Mouse (Mus musculus): ENCODE measurements around the gene Zkscan14. TPM values are rescaled to one million over a fixed set of nuclear protein-coding genes. Genes with fewer than 3 reads are reported as not detected.

Zkscan14 gene
- polyA plus RNA-seq, 1 experiment from 2014 or later, result 7.3 TPM

GRCm38 (mm10) chr5:145190875-145191798 lies 10.5 kb downstream of the Zkscan14 start:
- Histone ChIP-seq H3K27me3 (replicated peaks; ENCODE audit: control insufficient read depth, insufficient read depth, low read length) (no peaks in the 10 kb centered on the region), H3K4me3 (ENCODE audit: low read depth, low read length) (peak overlapping the region; percentile 78), H3K36me3 (ENCODE audit: control insufficient read depth, insufficient read depth, low read length) (peaks cover 20% of the 10 kb centered on the region; the same call in 1 of the 2 replicates), H3K4me1 (replicated peaks; ENCODE audit: control insufficient read depth, insufficient read depth, low read length) (peaks cover 19% of the 10 kb centered on the region), H3K9me3 (ENCODE audit: control insufficient read depth, low read length) (no peaks in the 10 kb centered on the region), H3K4me2 (peak overlapping the region; percentile 97), H3K9ac (ENCODE audit: low read depth, low read length) (peak overlapping the region; percentile 78), H3K27ac (ENCODE audit: low read depth, low read length) (peak overlapping the region; percentile 57)
- ATAC-seq (replicated peaks; ENCODE audit: low FRiP score) (peak; percentile 84), DNase-seq (ENCODE audit: low spot score) (peak; percentile 86)
- 1% methylated on average over 41 of the region's 41 CpGs for whole genome bisulfite sequencing

GRCm38 (mm10) chr5:145190373-145190772 lies 11.3 kb downstream of the Zkscan14 start:
- ATAC-seq (replicated peaks; ENCODE audit: low FRiP score) (peak; percentile 42), DNase-seq (ENCODE audit: low spot score) (no peak)
- Histone ChIP-seq H3K4me1 (replicated peaks; ENCODE audit: control insufficient read depth, insufficient read depth, low read length) (peaks cover 19% of the 10 kb centered on the region), H3K36me3 (ENCODE audit: control insufficient read depth, insufficient read depth, low read length) (peaks cover 27% of the 10 kb centered on the region; the same call in 1 of the 2 replicates), H3K9ac (ENCODE audit: low read depth, low read length) (peak overlapping the region; percentile 78), H3K27ac (ENCODE audit: low read depth, low read length) (no peak overlapping the region), H3K27me3 (replicated peaks; ENCODE audit: control insufficient read depth, insufficient read depth, low read length) (no peaks in the 10 kb centered on the region), H3K4me3 (ENCODE audit: low read depth, low read length) (peak overlapping the region; percentile 78), H3K4me2 (peak overlapping the region; percentile 97), H3K9me3 (ENCODE audit: control insufficient read depth, low read length) (no peaks in the 10 kb centered on the region)
- WGBS, result 26% methylated on average over 5 of the region's 5 CpGs

- WGBS, result 65% methylated on average over 6 of the region's 6 CpGs
- H3K36me3 ChIP-seq (ENCODE audit: control insufficient read depth, insufficient read depth, low read length), result peaks cover 29% of the 10 kb centered on the region
Measured at GRCm38 (mm10) chr5:145189416-145189815, 12.3 kb downstream of the Zkscan14 start.

GRCm38 (mm10) chr5:145185244-145185643 lies 16.4 kb downstream of the Zkscan14 start:
- DNase-seq (ENCODE audit: low spot score), result no peak
- H3K4me3 ChIP-seq (ENCODE audit: low read depth, low read length), result no peak overlapping the region

More at GRCm38 (mm10) chr5:145189416-145189815, 12.3 kb downstream of the Zkscan14 start:
- no peak for DNase-seq (ENCODE audit: low spot score)
- Histone ChIP-seq H3K4me1 (replicated peaks; ENCODE audit: control insufficient read depth, insufficient read depth, low read length) (peaks cover 19% of the 10 kb centered on the region), H3K4me3 (ENCODE audit: low read depth, low read length) (peak overlapping the region; percentile 78), H3K27me3 (replicated peaks; ENCODE audit: control insufficient read depth, insufficient read depth, low read length) (no peaks in the 10 kb centered on the region), H3K4me2 (peak overlapping the region; percentile 97), H3K27ac (ENCODE audit: low read depth, low read length) (peak overlapping the region; percentile 40; the same call in 1 of the 2 replicates), H3K9me3 (ENCODE audit: control insufficient read depth, low read length) (no peaks in the 10 kb centered on the region), H3K9ac (ENCODE audit: low read depth, low read length) (no peak overlapping the region)
- peak; percentile 46 for ATAC-seq (replicated peaks; ENCODE audit: low FRiP score)

GRCm38 (mm10) chr5:145178461-145178980 lies 23.1 kb downstream of the Zkscan14 start:
- Histone ChIP-seq H3K36me3 (ENCODE audit: control insufficient read depth, insufficient read depth, low read length) (peaks cover 75% of the 10 kb centered on the region), H3K9ac (ENCODE audit: low read depth, low read length) (no peak overlapping the region), H3K4me2 (no peak overlapping the region), H3K9me3 (ENCODE audit: control insufficient read depth, low read length) (no peaks in the 10 kb centered on the region), H3K4me3 (ENCODE audit: low read depth, low read length) (no peak overlapping the region), H3K4me1 (replicated peaks; ENCODE audit: control insufficient read depth, insufficient read depth, low read length) (no peaks in the 10 kb centered on the region), H3K27ac (ENCODE audit: low read depth, low read length) (0 out of 2 replicates have a peak overlapping the region, but pooled peaks have one; percentile 9), H3K27me3 (replicated peaks; ENCODE audit: control insufficient read depth, insufficient read depth, low read length) (no peaks in the 10 kb centered on the region)
- ATAC-seq (replicated peaks; ENCODE audit: low FRiP score), result no peak; the same call in 1 of the 2 replicates
- no peak for DNase-seq (ENCODE audit: low spot score)
- 78% methylated on average over 18 of the region's 18 CpGs for WGBS

More at GRCm38 (mm10) chr5:145185244-145185643, 16.4 kb downstream of the Zkscan14 start:
- H3K4me1 ChIP-seq (replicated peaks; ENCODE audit: control insufficient read depth, insufficient read depth, low read length), result peaks cover 15% of the 10 kb centered on the region
- no peaks in the 10 kb centered on the region for H3K27me3 ChIP-seq (replicated peaks; ENCODE audit: control insufficient read depth, insufficient read depth, low read length)
- H3K27ac ChIP-seq (ENCODE audit: low read depth, low read length), result no peak overlapping the region
- H3K4me2 ChIP-seq, result no peak overlapping the region
- H3K36me3 ChIP-seq (ENCODE audit: control insufficient read depth, insufficient read depth, low read length), result peaks cover 57% of the 10 kb centered on the region
- H3K9ac ChIP-seq (ENCODE audit: low read depth, low read length), result no peak overlapping the region
- ATAC-seq (replicated peaks; ENCODE audit: low FRiP score), result no peak
- no peaks in the 10 kb centered on the region for H3K9me3 ChIP-seq (ENCODE audit: control insufficient read depth, low read length)
- 80% methylated on average over 2 of the region's 2 CpGs for WGBS

- no peaks in the 10 kb centered on the region for H3K9me3 ChIP-seq (ENCODE audit: control insufficient read depth, low read length)
- peak overlapping the region; percentile 88 for H3K27ac ChIP-seq (ENCODE audit: low read depth, low read length)
- peak; percentile 30; the same call in 1 of the 2 replicates for ATAC-seq (replicated peaks; ENCODE audit: low FRiP score)
- H3K27me3 ChIP-seq (replicated peaks; ENCODE audit: control insufficient read depth, insufficient read depth, low read length), result no peaks in the 10 kb centered on the region
- WGBS, result under 1% methylated on average over 26 of the region's 28 CpGs
- peaks cover 13% of the 10 kb centered on the region for H3K4me1 ChIP-seq (replicated peaks; ENCODE audit: control insufficient read depth, insufficient read depth, low read length)
- no peak for DNase-seq (ENCODE audit: low spot score)
- H3K4me3 ChIP-seq (ENCODE audit: low read depth, low read length), result peak overlapping the region; percentile 99
- peaks cover 34% of the 10 kb centered on the region; the same call in 1 of the 2 replicates for H3K36me3 ChIP-seq (ENCODE audit: control insufficient read depth, insufficient read depth, low read length)
- H3K4me2 ChIP-seq, result peak overlapping the region; percentile 75
- peak overlapping the region; percentile 99 for H3K9ac ChIP-seq (ENCODE audit: low read depth, low read length)
Measured at GRCm38 (mm10) chr5:145167306-145167661, 34.4 kb downstream of the Zkscan14 start.

GRCm38 (mm10) chr5:145166536-145167305 lies 34.9 kb downstream of the Zkscan14 start, which contains the start of the genes Ptcd1 and Cpsf4:
TSS of gene Ptcd1 (minus strand) at chr5:145167108.
TSS of gene Cpsf4 (plus strand) at chr5:145167213.
- Histone ChIP-seq H3K4me1 (replicated peaks; ENCODE audit: control insufficient read depth, insufficient read depth, low read length) (peaks cover 13% of the 10 kb centered on the region), H3K27ac (ENCODE audit: low read depth, low read length) (peak within 1 kb of the TSS; percentile 88), H3K9ac (ENCODE audit: low read depth, low read length) (peak within 1 kb of the TSS; percentile 99), H3K27me3 (replicated peaks; ENCODE audit: control insufficient read depth, insufficient read depth, low read length) (no peaks in the 10 kb centered on the region), H3K36me3 (ENCODE audit: control insufficient read depth, insufficient read depth, low read length) (peaks cover 29% of the 10 kb centered on the region; the same call in 1 of the 2 replicates), H3K4me2 (peak within 1 kb of the TSS; percentile 88), H3K9me3 (ENCODE audit: control insufficient read depth, low read length) (no peaks in the 10 kb centered on the region), H3K4me3 (ENCODE audit: low read depth, low read length) (peak within 1 kb of the TSS; percentile 99)
- DNase-seq (ENCODE audit: low spot score), result peak; percentile 98
- peak; percentile 95 for ATAC-seq (replicated peaks; ENCODE audit: low FRiP score)
- WGBS, result 1% methylated on average over 51 of the region's 51 CpGs

- no peak for ATAC-seq (replicated peaks; ENCODE audit: low FRiP score)
- Histone ChIP-seq H3K9me3 (ENCODE audit: control insufficient read depth, low read length) (no peaks in the 10 kb centered on the region), H3K4me3 (ENCODE audit: low read depth, low read length) (peak overlapping the region; percentile 14; the same call in 1 of the 2 replicates), H3K9ac (ENCODE audit: low read depth, low read length) (no peak overlapping the region), H3K4me1 (replicated peaks; ENCODE audit: control insufficient read depth, insufficient read depth, low read length) (peaks cover 13% of the 10 kb centered on the region), H3K27ac (ENCODE audit: low read depth, low read length) (no peak overlapping the region), H3K36me3 (ENCODE audit: control insufficient read depth, insufficient read depth, low read length) (peaks cover 25% of the 10 kb centered on the region), H3K27me3 (replicated peaks; ENCODE audit: control insufficient read depth, insufficient read depth, low read length) (no peaks in the 10 kb centered on the region), H3K4me2 (peak overlapping the region; percentile 88; the same call in 1 of the 2 replicates)
- WGBS, result 91% methylated on average over 15 of the region's 15 CpGs
- no peak for DNase-seq (ENCODE audit: low spot score)
Measured at GRCm38 (mm10) chr5:145165184-145165583, 36.5 kb downstream of the Zkscan14 start.

All from liver, embryonic 11.5 days (tissue).